Mouse (Mus musculus) small intestine, adult 2 months (tissue): Measurements from ENCODE around the gene Toe1.

Source experiments
- CTCF ChIP-seq: fragments of 200-500 bp; IDR thresholded peaks from 2 replicates; pipeline ENCODE4 v1.5.1; 2012; ENCODE audit warnings: low read depth, mild to moderate bottlenecking, control low read depth, inconsistent platforms, low read length, moderate library complexity, mixed read lengths; ENCODE audit not compliant: insufficient replicate concordance, insufficient read length; ENCODE audit errors: extremely low read depth
- POLR2A ChIP-seq: fragments of 200-500 bp; IDR thresholded peaks from 2 replicates; pipeline ENCODE4 v1.6.1; 2012; ENCODE audit warnings: low read depth, mild to moderate bottlenecking, control low read depth, inconsistent platforms, low read length, moderate library complexity

DNA sequence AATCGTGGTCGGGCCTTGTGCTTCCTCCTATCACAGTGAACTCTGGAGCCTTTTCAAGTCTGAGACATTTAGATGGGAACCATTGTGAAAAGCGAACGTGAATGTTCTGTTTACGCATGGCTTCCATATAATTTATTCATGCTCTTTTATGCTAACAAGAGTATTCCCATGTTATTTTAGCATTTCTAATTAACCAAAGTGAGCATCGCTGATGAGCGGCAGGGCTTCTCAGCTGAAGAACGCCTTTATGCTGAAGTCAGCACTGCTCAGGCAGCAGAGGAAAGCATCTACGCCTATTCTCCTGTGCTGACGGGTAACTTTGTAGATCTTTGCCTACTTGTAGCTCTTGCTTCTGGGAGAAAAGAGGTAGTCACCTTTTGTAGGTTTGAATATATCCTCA is 49.8 kb upstream of the Toe1 start:
- TF ChIP-seq POLR2A: no peak
- no peak for TF ChIP-seq CTCF
